Mouse (Mus musculus): ENCODE measurements around the gene Epb41l4b.
A peak's percentile ranks its signal among the peaks of the same experiment; 100 is the strongest.

The Epb41l4b gene

GRCm38 (mm10) chr4:57010919-57011318, 132.3 kb downstream of the Epb41l4b start:
- DNase-seq (ENCODE audit: low read depth), result no peak

- DNase-seq (ENCODE audit: low read depth), result no peak
Observed at GRCm38 (mm10) chr4:57010425-57010824, 132.8 kb downstream of the Epb41l4b start.

DNA sequence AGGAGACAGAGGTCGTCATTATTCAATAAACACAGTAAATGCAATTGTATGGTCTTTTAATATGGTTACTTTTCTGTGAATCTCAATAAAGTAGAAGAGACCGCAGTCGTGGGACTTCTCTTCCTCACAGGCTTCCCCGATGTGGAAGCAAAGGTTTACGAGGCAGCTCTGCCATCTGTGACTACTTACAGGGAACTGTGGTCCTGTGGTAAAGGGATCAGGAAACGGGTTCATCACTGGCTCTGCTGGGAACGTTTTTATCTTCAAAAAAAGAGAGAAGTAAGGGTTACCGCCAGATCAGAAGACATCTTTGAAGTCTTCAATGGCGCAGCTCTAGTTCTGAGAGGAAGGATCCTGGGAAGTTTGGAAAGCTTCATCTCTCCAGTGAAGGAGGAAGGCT, 135.5 kb downstream of the Epb41l4b start:
- DNase-seq (ENCODE audit: low read depth), result no peak

DNA sequence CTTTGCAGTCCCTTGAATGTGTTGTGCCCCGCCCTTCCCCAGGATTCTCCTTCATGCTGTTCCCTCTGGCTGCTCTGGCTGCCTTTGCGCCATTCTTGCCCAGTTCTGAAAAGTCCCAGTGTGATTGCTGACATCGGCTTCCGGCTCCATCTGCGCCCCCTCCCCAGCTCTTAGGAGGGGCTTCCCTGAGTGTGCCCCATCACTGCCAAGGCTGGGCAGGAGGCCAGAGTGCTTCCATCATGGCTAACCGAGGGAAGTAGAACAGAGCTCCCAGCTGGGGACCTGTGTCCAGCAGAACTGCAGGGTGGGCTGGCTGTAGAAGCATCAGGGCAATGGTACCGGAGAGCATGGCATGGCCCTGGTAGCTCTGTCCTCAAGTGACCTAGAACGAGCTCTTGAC, 138.2 kb downstream of the Epb41l4b start:
- no peak for DNase-seq (ENCODE audit: low read depth)

- no peak for DNase-seq (ENCODE audit: low read depth)
Observed at GRCm38 (mm10) chr4:57003886-57004285, 139.4 kb downstream of the Epb41l4b start.

DNA sequence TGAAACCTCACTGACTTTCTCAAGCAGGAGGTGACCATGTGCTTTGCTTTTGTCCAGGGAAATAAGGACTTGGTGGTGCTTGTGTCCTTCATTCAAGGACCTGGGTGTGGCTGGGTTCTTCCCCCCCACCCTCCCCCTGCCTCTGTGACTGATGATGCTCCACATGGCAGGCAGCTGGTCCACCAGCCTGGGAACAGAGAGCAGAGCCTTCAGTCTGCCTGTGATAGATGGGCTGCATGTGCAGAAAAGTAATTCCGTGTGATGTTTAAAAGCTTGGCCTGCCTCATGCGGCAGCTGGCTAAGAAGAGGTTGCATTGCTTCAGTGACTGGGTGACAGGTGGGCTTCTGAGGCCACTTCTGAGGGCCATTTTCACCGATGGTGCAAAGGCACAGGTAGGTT, 140.5 kb downstream of the Epb41l4b start:
- DNase-seq (ENCODE audit: low read depth), result no peak

DNA sequence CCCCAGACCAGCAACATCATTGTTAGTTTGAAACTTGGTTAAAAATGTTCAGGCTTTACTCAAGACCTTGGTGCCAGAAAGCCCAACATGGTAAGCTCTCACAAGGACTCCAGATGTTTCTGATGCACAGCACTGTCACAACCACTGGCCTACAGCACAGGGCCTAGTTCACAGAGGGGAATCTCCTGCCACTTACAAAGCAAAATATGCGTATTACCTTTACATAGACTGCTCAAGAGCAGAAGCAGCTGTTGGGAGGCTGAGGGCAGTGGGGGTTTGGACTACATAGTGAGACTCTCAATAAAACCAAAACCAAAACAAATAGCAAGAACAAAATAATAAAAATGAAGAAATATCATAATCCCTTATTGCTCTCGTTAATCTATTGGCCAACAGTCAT, 141.8 kb downstream of the Epb41l4b start:
- DNase-seq (ENCODE audit: low read depth), result no peak

GRCm38 (mm10) chr4:56993331-56993730, 149.9 kb downstream of the Epb41l4b start:
- peak; percentile 14 for DNase-seq (ENCODE audit: low read depth)

GRCm38 (mm10) chr4:56991951-56992350, 151.3 kb downstream of the Epb41l4b start:
- DNase-seq (ENCODE audit: low read depth), result no peak

DNA sequence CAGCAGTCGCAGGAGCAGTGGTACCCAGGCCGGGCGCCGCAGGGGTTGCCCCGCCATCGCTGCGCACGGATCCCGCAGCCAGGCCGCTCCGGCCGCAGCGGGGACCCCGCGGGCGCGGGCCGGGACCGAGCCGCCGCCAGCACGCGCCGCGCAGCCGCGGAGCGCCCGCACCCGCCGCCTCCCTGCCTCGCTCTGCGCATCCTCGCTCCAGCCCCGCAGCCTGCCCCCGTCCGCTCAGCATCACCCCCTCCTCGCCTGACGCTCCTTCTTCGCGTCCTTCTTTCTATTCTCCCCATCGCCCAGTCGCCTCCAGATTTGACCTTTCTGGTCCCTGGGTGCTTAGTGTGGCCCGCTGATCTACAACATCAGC, 153.0 kb downstream of the Epb41l4b start, which contains the start of gene Frrs1l:
Gene Frrs1l (minus strand): TSS at position 177 of the 370 bp plus-strand sequence.
- DNase-seq (ENCODE audit: low read depth), result no peak

- no peak for DNase-seq (ENCODE audit: low read depth)
Observed at GRCm38 (mm10) chr4:56989431-56990214, 153.6 kb downstream of the Epb41l4b start.

DNA sequence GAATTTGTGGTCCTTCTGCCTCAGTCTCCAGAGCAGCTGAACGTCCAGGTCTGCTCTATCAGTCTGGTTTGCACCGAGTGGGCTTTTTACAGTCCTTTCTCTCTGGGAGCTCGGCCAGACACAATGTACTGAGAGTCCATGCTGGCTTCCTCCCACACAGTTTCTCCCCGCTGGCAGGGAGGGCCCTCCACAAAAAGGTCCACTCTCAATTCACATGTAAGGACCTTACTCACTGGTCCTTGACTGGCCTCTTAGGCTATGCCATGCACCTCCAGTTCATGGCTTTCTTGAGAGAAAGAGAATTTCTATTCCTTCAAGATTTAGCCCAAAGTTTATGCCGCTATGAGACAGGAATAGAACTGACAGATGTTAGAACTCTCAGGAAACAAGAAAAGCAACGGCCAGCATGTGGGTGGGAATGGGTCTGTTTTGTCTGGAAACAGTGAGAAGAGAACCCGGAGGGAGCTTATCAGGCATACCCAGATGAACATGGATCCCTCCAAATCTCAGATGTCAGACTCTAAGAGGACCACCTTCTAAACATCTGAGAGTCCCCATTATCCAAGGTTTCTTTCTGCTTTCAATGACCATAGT, 177.6 kb downstream of the Epb41l4b start:
- no peak for DNase-seq (ENCODE audit: low read depth)

- DNase-seq (ENCODE audit: low read depth), result no peak
Observed at GRCm38 (mm10) chr4:56963687-56964086, 179.6 kb downstream of the Epb41l4b start.

- no peak for DNase-seq (ENCODE audit: low read depth)
Observed at GRCm38 (mm10) chr4:56961320-56961925, 181.8 kb downstream of the Epb41l4b start.

GRCm38 (mm10) chr4:56957518-56957917, 185.7 kb downstream of the Epb41l4b start:
- no peak for DNase-seq (ENCODE audit: low read depth)

GRCm38 (mm10) chr4:56953235-56953634, 190.0 kb downstream of the Epb41l4b start:
- DNase-seq (ENCODE audit: low read depth), result peak; percentile 26

- no peak for DNase-seq (ENCODE audit: low read depth)
Observed at GRCm38 (mm10) chr4:56951701-56952100, 191.5 kb downstream of the Epb41l4b start.

DNA sequence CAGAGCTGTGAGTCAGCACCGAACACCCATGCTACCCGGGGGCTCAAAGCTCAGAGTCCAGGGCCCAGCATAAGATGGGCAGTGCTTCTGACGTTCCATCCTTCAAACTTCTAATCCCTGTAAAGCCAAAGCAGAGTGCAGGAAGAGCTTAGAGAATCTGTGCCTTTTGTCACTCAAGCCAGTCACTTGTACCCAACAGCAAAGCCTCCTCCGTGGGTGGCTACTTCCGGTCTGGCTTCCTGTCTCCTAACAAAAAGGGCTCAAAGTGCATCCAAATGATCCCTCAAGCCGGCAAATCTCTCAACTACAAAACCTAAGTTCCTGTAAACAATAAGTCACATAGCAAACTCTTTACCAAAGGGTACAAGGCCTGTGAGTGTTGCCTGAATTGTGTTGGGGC, 193.7 kb downstream of the Epb41l4b start:
- peak; percentile 42 for DNase-seq (ENCODE audit: low read depth)

DNA sequence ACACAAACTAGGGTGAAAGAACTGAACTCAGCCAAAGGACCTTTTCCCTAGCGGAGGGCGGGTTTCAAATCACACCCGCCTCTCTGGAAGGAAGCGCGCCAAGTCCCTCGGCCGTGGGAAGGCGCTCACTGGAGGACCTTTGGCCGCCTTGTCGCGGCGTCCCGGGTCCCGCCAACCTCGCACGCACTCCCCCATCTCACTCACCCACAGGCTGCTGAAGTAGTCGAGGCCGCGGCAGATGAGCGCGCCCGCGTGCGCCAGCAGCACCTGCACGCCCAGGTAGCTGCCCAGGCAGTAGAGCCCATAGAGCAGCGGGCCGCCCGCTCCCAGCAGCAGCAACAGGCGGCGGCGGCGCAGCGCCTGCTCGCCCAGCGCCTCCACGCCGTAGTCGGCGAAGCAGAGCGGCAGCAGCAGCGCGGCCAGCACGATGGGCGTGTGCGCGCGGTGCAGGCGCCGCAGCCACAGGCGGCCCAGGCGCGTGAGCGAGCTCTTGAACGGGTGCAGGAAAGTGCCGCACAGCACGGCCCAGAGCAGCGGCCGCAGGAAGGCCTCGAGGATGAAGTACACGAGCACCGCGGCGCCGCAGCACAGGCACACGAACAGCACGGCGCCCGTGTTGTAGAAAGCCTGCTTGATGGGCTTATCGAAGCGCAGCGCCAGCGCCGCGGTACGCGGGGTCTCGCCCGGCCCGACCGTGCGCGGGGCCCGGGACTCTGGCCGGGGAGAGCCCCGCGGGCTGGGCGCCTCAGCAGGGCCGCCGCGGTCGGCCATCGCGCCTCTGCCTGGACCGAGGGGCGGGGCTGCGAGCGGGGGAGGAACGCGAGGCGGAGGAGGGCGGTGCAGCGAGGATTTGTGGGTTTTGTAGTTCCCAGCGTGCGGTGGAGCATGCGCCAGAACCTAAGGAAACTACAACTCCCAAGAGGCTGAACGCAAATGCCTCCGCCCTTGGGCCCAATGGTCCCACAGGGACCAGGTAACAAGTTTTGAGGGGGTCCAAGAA, 196.3 kb downstream of the Epb41l4b start, which contains the start of gene Tmem245:
Gene Tmem245 (minus strand): TSS at position 797 of the 1,000 bp plus-strand sequence.
- DNase-seq (ENCODE audit: low read depth), result peak; percentile 93

GRCm38 (mm10) chr4:56946180-56946579, 197.1 kb downstream of the Epb41l4b start:
- DNase-seq (ENCODE audit: low read depth), result peak; percentile 16

GRCm38 (mm10) chr4:56944286-56944685, 199.0 kb downstream of the Epb41l4b start:
- peak; percentile 61 for DNase-seq (ENCODE audit: low read depth)

- DNase-seq (ENCODE audit: low read depth), result no peak
Observed at GRCm38 (mm10) chr4:56943258-56943657, 200.0 kb downstream of the Epb41l4b start.
